In the genomic region with DNA sequence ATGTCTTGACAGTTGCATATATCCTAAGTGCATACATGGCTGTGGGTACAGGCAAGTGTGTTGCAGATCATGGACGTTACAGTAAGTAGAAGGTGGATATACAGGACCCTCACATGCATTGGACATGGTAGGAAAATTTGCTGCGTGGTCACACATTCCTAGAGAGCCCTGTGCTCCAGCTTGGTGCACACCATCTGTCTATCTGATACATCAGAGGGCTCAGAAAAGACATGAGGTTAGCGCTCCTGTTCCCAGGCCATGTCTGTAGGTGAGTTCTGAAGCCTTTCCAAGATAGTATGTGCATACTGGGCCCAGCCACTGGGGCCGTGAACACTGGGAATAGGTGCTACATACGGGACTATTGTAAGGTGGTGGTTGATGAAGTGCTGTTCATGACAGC, we compare ENCODE assay signal across 11 mouse cellular contexts. TPM values are rescaled to one million over a fixed set of nuclear protein-coding genes. Genes with fewer than 3 reads are reported as not detected.
DNase-seq lines count a peak whose midpoint lies in the region; ATAC-seq and TF ChIP-seq lines count a peak whose summit lies in the region.
"Had no signal": no experiment of that assay in that cellular context is flagged by ENCODE, and none has a peak within 500 bp of the region (broad histone marks: within the 10 kb centered on the region; RNA-seq: fewer than 3 reads in every experiment).

No protein-coding gene starts in this region.

- H3K4me3 ChIP-seq in megakaryocyte, embryonic 14.5 days (replicated peaks), result peak overlapping the region; percentile 11
- H3K4me3 ChIP-seq in hindbrain, embryonic 15.5 days, result peak overlapping the region; percentile 93; the same call in 1 of the 2 replicates
- peak overlapping the region; percentile 68 for H3K4me3 ChIP-seq in neural tube, embryonic 13.5 days
- no peak overlapping the region for H3K4me3 ChIP-seq in kidney, adult 2 months (ENCODE audit: insufficient read depth, low read depth, low read length)

- H3K9ac ChIP-seq in hindbrain, embryonic 15.5 days, result no peak overlapping the region
- H3K9ac ChIP-seq in neural tube, embryonic 13.5 days, result peak overlapping the region; percentile 95; the same call in 1 of the 2 replicates

- TF ChIP-seq CTCF in kidney, adult 2 months (conservative IDR thresholded peaks at IDR 0.05; ENCODE audit: insufficient read depth, insufficient read length, low read depth, low read length), result no peak

- H3K4me1 ChIP-seq in megakaryocyte, embryonic 14.5 days, result peaks cover 58% of the 10 kb centered on the region
- peaks cover 52% of the 10 kb centered on the region for H3K4me1 ChIP-seq in hindbrain, embryonic 15.5 days (replicated peaks)
- H3K4me1 ChIP-seq in neural tube, embryonic 13.5 days (replicated peaks), result peaks cover 45% of the 10 kb centered on the region
- peaks cover 4% of the 10 kb centered on the region; the same call in 1 of the 2 replicates for H3K4me1 ChIP-seq in kidney, adult 2 months (ENCODE audit: control insufficient read depth, insufficient read depth, low read length)

- H3K4me2 ChIP-seq in hindbrain, embryonic 15.5 days, result peak overlapping the region; percentile 95
- H3K4me2 ChIP-seq in neural tube, embryonic 13.5 days, result peak overlapping the region; percentile 95

- WGBS in hindbrain, embryonic 15.5 days, result 92% methylated on average over 5 of the region's 5 CpGs
- 91% methylated on average over 5 of the region's 5 CpGs for WGBS in neural tube, embryonic 13.5 days
- 94% methylated on average over 5 of the region's 5 CpGs for WGBS in kidney, adult 2 months

- DNase-seq in cerebellum, adult 9-10 months, result peak; percentile 62
- no peak for DNase-seq in cerebellum, adult 8-10 months
- no peak for DNase-seq in kidney, adult 2 months
- DNase-seq in frontal cortex, adult 2 months (ENCODE audit: extremely low spot score in 1 of 2, low spot score in 1 of 2), result no peak
- DNase-seq: right cerebral cortex, postnatal 25 days had no signal

- no peak for TF ChIP-seq POLR2A in kidney, adult 2 months (IDR thresholded peaks at IDR 0.05; ENCODE audit: low read depth, low read length)

- H3K36me3 ChIP-seq in megakaryocyte, embryonic 14.5 days (replicated peaks; ENCODE audit: low read length), result peaks cover 83% of the 10 kb centered on the region
- peaks cover 25% of the 10 kb centered on the region for H3K36me3 ChIP-seq in hindbrain, embryonic 15.5 days
- peaks cover 58% of the 10 kb centered on the region for H3K36me3 ChIP-seq in neural tube, embryonic 13.5 days
- no peaks in the 10 kb centered on the region; the same call in 1 of the 2 replicates for H3K36me3 ChIP-seq in kidney, adult 2 months (ENCODE audit: control insufficient read depth, insufficient read depth, low read length)

- H3K27ac ChIP-seq in hindbrain, embryonic 15.5 days (replicated peaks), result no peak overlapping the region
- H3K27ac ChIP-seq in neural tube, embryonic 13.5 days (replicated peaks), result no peak overlapping the region
- H3K27ac ChIP-seq in kidney, adult 2 months (ENCODE audit: insufficient read depth, low read depth, low read length), result no peak overlapping the region
- H3K27ac ChIP-seq: stomach, embryonic 15.5 days had no signal

- no peaks in the 10 kb centered on the region for H3K27me3 ChIP-seq in megakaryocyte, embryonic 14.5 days (replicated peaks)
- no peaks in the 10 kb centered on the region for H3K27me3 ChIP-seq in hindbrain, embryonic 15.5 days
- no peaks in the 10 kb centered on the region for H3K27me3 ChIP-seq in neural tube, embryonic 13.5 days
- no peaks in the 10 kb centered on the region for H3K27me3 ChIP-seq in kidney, adult 2 months (replicated peaks; ENCODE audit: control insufficient read depth, insufficient read depth, low read length)
- H3K27me3 ChIP-seq: stomach, embryonic 15.5 days had no signal

- H3K9me3 ChIP-seq in megakaryocyte, embryonic 14.5 days, result no peaks in the 10 kb centered on the region
- no peaks in the 10 kb centered on the region for H3K9me3 ChIP-seq in hindbrain, embryonic 15.5 days
- H3K9me3 ChIP-seq in neural tube, embryonic 13.5 days, result no peaks in the 10 kb centered on the region
- H3K9me3 ChIP-seq: G1E; stomach, embryonic 15.5 days had no signal

- no peak for ATAC-seq in megakaryocyte, adult 5-6 weeks (ENCODE audit: poor library complexity, severe bottlenecking)
- ATAC-seq in hindbrain, embryonic 15.5 days (ENCODE audit: low FRiP score, low read depth), result no peak
- no peak for ATAC-seq in neural tube, embryonic 13.5 days (ENCODE audit: low read depth)

RNA-seq across cellular contexts. Expression of a gene that starts 1.8 kb away (rescaled TPM):
- 1.2 and 3.2 TPM in 2 replicates for polyA plus RNA-seq in megakaryocyte, embryonic 14.5 days (2012; ENCODE audit: insufficient read depth, low replicate concordance)
- 0.09 and 0.30 TPM in 2 replicates for total RNA-seq in megakaryocyte, adult 5-6 weeks (2015)
- 0.18 TPM in 1 of 2 replicates, not detected in the other for total RNA-seq in megakaryocyte, adult 5-6 weeks (2017)
- 23.8 and 27.0 TPM in 2 replicates for polyA plus RNA-seq in hindbrain, embryonic 15.5 days (2015; fragmentation: Nextera tagmentation; extraction: Ambion mirVana)
- polyA plus RNA-seq in neural tube, embryonic 13.5 days (2015; fragmentation: Nextera tagmentation; extraction: Ambion mirVana), result 10.4 and 12.0 TPM in 2 replicates
- polyA plus RNA-seq in kidney, adult 2 months (2012; rRNA removed), result 0.67 TPM in 2 replicates
- polyA plus RNA-seq in frontal cortex, adult 2 months (2012; rRNA removed), result 62.9 and 63.6 TPM in 2 replicates

RNA-seq across cellular contexts. Expression of a gene that starts 24.5 kb away (rescaled TPM):
- polyA plus RNA-seq in megakaryocyte, embryonic 14.5 days (2012; ENCODE audit: insufficient read depth, low replicate concordance), result 11.3 and 20.5 TPM in 2 replicates
- 13.5 and 14.1 TPM in 2 replicates for total RNA-seq in megakaryocyte, adult 5-6 weeks (2015)
- total RNA-seq in megakaryocyte, adult 5-6 weeks (2017), result 17.8 and 22.9 TPM in 2 replicates
- 92.0 and 99.4 TPM in 2 replicates for polyA plus RNA-seq in hindbrain, embryonic 15.5 days (2015; fragmentation: Nextera tagmentation; extraction: Ambion mirVana)
- polyA plus RNA-seq in neural tube, embryonic 13.5 days (2015; fragmentation: Nextera tagmentation; extraction: Ambion mirVana), result 75.1 and 76.4 TPM in 2 replicates
- 130 and 145 TPM in 2 replicates for polyA plus RNA-seq in kidney, adult 2 months (2012; rRNA removed)
- 88.4 and 95.8 TPM in 2 replicates for polyA plus RNA-seq in frontal cortex, adult 2 months (2012; rRNA removed)

RNA-seq across cellular contexts. Expression of a gene that starts 31.8 kb away (rescaled TPM):
- 37.1 and 112 TPM in 2 replicates for polyA plus RNA-seq in megakaryocyte, embryonic 14.5 days (2012; ENCODE audit: insufficient read depth, low replicate concordance)
- total RNA-seq in megakaryocyte, adult 5-6 weeks (2015), result 130 and 132 TPM in 2 replicates
- total RNA-seq in megakaryocyte, adult 5-6 weeks (2017), result 125 and 133 TPM in 2 replicates
- polyA plus RNA-seq in hindbrain, embryonic 15.5 days (2015; fragmentation: Nextera tagmentation; extraction: Ambion mirVana), result 160 and 166 TPM in 2 replicates
- polyA plus RNA-seq in neural tube, embryonic 13.5 days (2015; fragmentation: Nextera tagmentation; extraction: Ambion mirVana), result 178 and 184 TPM in 2 replicates
- polyA plus RNA-seq in kidney, adult 2 months (2012; rRNA removed), result 81.9 and 101 TPM in 2 replicates
- polyA plus RNA-seq in frontal cortex, adult 2 months (2012; rRNA removed), result 134 and 142 TPM in 2 replicates

RNA-seq across cellular contexts. Expression of a gene that starts 38.1 kb away (rescaled TPM):
- 0.41 and 1.4 TPM in 2 replicates for polyA plus RNA-seq in megakaryocyte, embryonic 14.5 days (2012; ENCODE audit: insufficient read depth, low replicate concordance)
- total RNA-seq in megakaryocyte, adult 5-6 weeks (2015), result not detected in 2 replicates
- total RNA-seq in megakaryocyte, adult 5-6 weeks (2017), result 0.20 TPM in 1 of 2 replicates, not detected in the other
- polyA plus RNA-seq in hindbrain, embryonic 15.5 days (2015; fragmentation: Nextera tagmentation; extraction: Ambion mirVana), result 32.2 and 33.7 TPM in 2 replicates
- 23.0 and 23.4 TPM in 2 replicates for polyA plus RNA-seq in neural tube, embryonic 13.5 days (2015; fragmentation: Nextera tagmentation; extraction: Ambion mirVana)
- 21.8 and 27.2 TPM in 2 replicates for polyA plus RNA-seq in kidney, adult 2 months (2012; rRNA removed)
- polyA plus RNA-seq in frontal cortex, adult 2 months (2012; rRNA removed), result 30.7 and 31.8 TPM in 2 replicates

RNA-seq across cellular contexts. Expression of a gene that starts 42.3 kb away (rescaled TPM):
- 0.44 and 4.7 TPM in 2 replicates for polyA plus RNA-seq in megakaryocyte, embryonic 14.5 days (2012; ENCODE audit: insufficient read depth, low replicate concordance)
- total RNA-seq in megakaryocyte, adult 5-6 weeks (2015), result 0.55 and 0.71 TPM in 2 replicates
- 0.26 and 0.45 TPM in 2 replicates for total RNA-seq in megakaryocyte, adult 5-6 weeks (2017)
- polyA plus RNA-seq in hindbrain, embryonic 15.5 days (2015; fragmentation: Nextera tagmentation; extraction: Ambion mirVana), result 17.2 and 20.6 TPM in 2 replicates
- polyA plus RNA-seq in neural tube, embryonic 13.5 days (2015; fragmentation: Nextera tagmentation; extraction: Ambion mirVana), result 10.5 and 16.5 TPM in 2 replicates
- polyA plus RNA-seq in kidney, adult 2 months (2012; rRNA removed), result 9.8 and 10.6 TPM in 2 replicates
- polyA plus RNA-seq in frontal cortex, adult 2 months (2012; rRNA removed), result 52.0 and 57.4 TPM in 2 replicates
- polyA plus RNA-seq: G1E had no signal
